Mouse (Mus musculus): ENCODE results near the gene Msi2.

- TF ChIP-seq POLR2A (IDR thresholded peaks at IDR 0.05; ENCODE audit: low read depth, low read length): no peak
- TF ChIP-seq CTCF (IDR thresholded peaks at IDR 0.05; ENCODE audit: extremely low read depth, insufficient read depth, insufficient read length, insufficient replicate concordance): no peak
Measured at GRCm38 (mm10) chr11:88364231-88364630, 354.1 kb downstream of the Msi2 start.
